Mouse (Mus musculus): ENCODE measurements around the gene Gm3893. TPM values are rescaled to one million over a fixed set of nuclear protein-coding genes. Genes with fewer than 3 reads are reported as not detected.
"Not testable (repeated sequence)": the region's sequence is repeated elsewhere in the genome, so short reads cannot be mapped to it uniquely, and the experiment has no call there.

Gm3893 gene
- polyA plus RNA-seq (2012; rRNA removed), result not detected in 2 replicates

GRCm38 (mm10) chr4:42090907-42091306 lies at the start of gene Gm3893:
Gene Gm3893 (plus strand): TSS chr4:42091207.
- DNase-seq (ENCODE audit: low read depth), result not testable (repeated sequence)

DNA sequence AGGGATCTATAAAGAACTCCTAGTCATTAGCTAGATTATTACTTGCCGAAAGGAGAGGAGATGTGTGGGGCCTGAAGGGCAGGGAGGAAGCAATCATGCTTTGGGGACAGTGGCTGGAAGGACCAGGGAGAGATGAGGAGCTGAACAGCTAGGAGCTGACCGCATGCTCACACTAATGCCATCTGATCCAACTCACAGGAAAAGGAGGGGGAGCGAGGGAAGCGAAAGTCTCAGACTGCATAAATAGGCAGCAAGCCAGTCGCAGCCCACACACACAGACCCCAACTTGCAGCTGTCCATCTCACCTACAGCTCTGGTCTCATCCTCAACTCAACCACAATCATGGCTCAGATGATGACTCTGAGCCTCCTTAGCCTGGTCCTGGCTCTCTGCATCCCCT lies 23.5 kb downstream of the Gm3893 start, which contains the start of gene Gm13304:
Gene Gm13304 (plus strand): TSS at position 301 of the 400 bp plus-strand sequence.
- DNase-seq (ENCODE audit: low read depth), result not testable (repeated sequence)

Other genes starting within 250 kb of the Gm3893 start
- not detected in 2 replicates for gene Gm21541, start 187.6 kb upstream of the Gm3893 start, polyA plus RNA-seq (2012; rRNA removed)
- 8.5 and 12.9 TPM in 2 replicates for gene Gm20878, start 149.6 kb upstream of the Gm3893 start, polyA plus RNA-seq (2012; rRNA removed)
- 0.67 and 1.3 TPM in 2 replicates for gene Fam205a4, start 125.1 kb upstream of the Gm3893 start, polyA plus RNA-seq (2012; rRNA removed)
- gene Gm21093, start 56.5 kb upstream of the Gm3893 start, polyA plus RNA-seq (2012; rRNA removed), result 1.5 TPM in 2 replicates
- not detected in 2 replicates for gene Gm13304, start 23.6 kb downstream of the Gm3893 start, polyA plus RNA-seq (2012; rRNA removed)
- gene Gm13306, start 62.2 kb downstream of the Gm3893 start, polyA plus RNA-seq (2012; rRNA removed), result 1.2 and 2.1 TPM in 2 replicates
- gene Gm13305, start 77.4 kb downstream of the Gm3893 start, polyA plus RNA-seq (2012; rRNA removed), result 0.14 and 0.18 TPM in 2 replicates
- not detected in 2 replicates for gene Gm10600, start 149.4 kb downstream of the Gm3893 start, polyA plus RNA-seq (2012; rRNA removed)
- gene Ccl21b, start 164.6 kb downstream of the Gm3893 start, polyA plus RNA-seq (2012; rRNA removed), result not detected in 2 replicates
- not detected in 2 replicates for gene Gm21953, start 203.1 kb downstream of the Gm3893 start, polyA plus RNA-seq (2012; rRNA removed)
- gene Fam205a3, start 227.1 kb downstream of the Gm3893 start, polyA plus RNA-seq (2012; rRNA removed), result 1.1 TPM in 1 of 2 replicates, not detected in the other